Mouse (Mus musculus) C2C12 (cell line): ENCODE data around the gene Vps53.

ENCODE experiments used
- CEBPB ChIP-seq: IDR thresholded peaks from one replicate; pipeline ENCODE4 v1.6.1; 2011; ENCODE audit warnings: low read depth, mild to moderate bottlenecking, control low read depth, moderate library complexity
- CTCF ChIP-seq: IDR thresholded peaks from one replicate; pipeline ENCODE4 v1.5.1; 2011; ENCODE audit not compliant: control insufficient read depth, insufficient read depth, insufficient read length
- FOSL1 ChIP-seq: IDR thresholded peaks from one replicate; pipeline ENCODE4 v1.8.0; 2011; ENCODE audit warnings: mild to moderate bottlenecking, low read length; ENCODE audit not compliant: poor library complexity, insufficient read depth, severe bottlenecking
- MAX ChIP-seq: IDR thresholded peaks from one replicate; pipeline ENCODE4 v1.6.1; 2011; ENCODE audit warnings: mild to moderate bottlenecking, control low read depth
- MYOD1 ChIP-seq: IDR thresholded peaks from one replicate; pipeline ENCODE4 v1.6.1; 2011; ENCODE audit warnings: low read depth; ENCODE audit not compliant: control insufficient read depth, insufficient read length
- USF1 ChIP-seq: IDR thresholded peaks from one replicate; pipeline ENCODE4 v1.6.1; 2011; ENCODE audit warnings: low read depth, mild to moderate bottlenecking, control low read depth, moderate library complexity

GRCm38 (mm10) chr11:76001237-76001878, 178.1 kb downstream of the Vps53 start:
- TF ChIP-seq CTCF, result no peak
- no peak for TF ChIP-seq MAX
- no peak for TF ChIP-seq FOSL1
- TF ChIP-seq USF1, result no peak
- no peak for TF ChIP-seq CEBPB
- no peak for TF ChIP-seq MYOD1
